Mouse (Mus musculus): ENCODE measurements at regions not wholly inside any gene's neighbourhood (a gene's known extent, or its start where the extent isn't known, plus 50 kb on each side); places are given as distances from the start of the nearest gene placed in this dataset.

GRCm38 (mm10) chr14:79929451-79929850, 54.4 kb upstream of the Olfm4 start:
- WGBS: 75% methylated on average over 3 of the region's 3 CpGs

GRCm38 (mm10) chr14:79927161-79927560, 56.7 kb upstream of the Olfm4 start:
- Histone ChIP-seq H3K4me3 (ENCODE audit: low read length) (no peak overlapping the region), H3K4me2 (ENCODE audit: low read depth, low read length) (no peak overlapping the region), H3K9ac (ENCODE audit: low read length) (no peak overlapping the region), H3K9me3 (ENCODE audit: control insufficient read depth, low read length) (peaks cover 4% of the 10 kb centered on the region; the same call in 1 of the 2 replicates), H3K36me3 (ENCODE audit: control insufficient read depth, insufficient read depth, low read length) (no peaks in the 10 kb centered on the region), H3K27ac (ENCODE audit: low read length) (no peak overlapping the region), H3K4me1 (replicated peaks; ENCODE audit: control insufficient read depth, insufficient read depth, low read length) (no peaks in the 10 kb centered on the region), H3K27me3 (ENCODE audit: control insufficient read depth, insufficient read depth, low read depth, low read length) (no peaks in the 10 kb centered on the region)
- ATAC-seq (ENCODE audit: low read depth): no peak
- WGBS: 73% methylated on average over 1 of the region's 1 CpGs

More at GRCm38 (mm10) chr14:79929451-79929850, 54.4 kb upstream of the Olfm4 start:
- Histone ChIP-seq H3K4me1 (replicated peaks; ENCODE audit: control insufficient read depth, insufficient read depth, low read length) (no peaks in the 10 kb centered on the region), H3K36me3 (ENCODE audit: control insufficient read depth, insufficient read depth, low read length) (no peaks in the 10 kb centered on the region), H3K9ac (ENCODE audit: low read length) (no peak overlapping the region), H3K4me2 (ENCODE audit: low read depth, low read length) (no peak overlapping the region), H3K4me3 (ENCODE audit: low read length) (no peak overlapping the region), H3K27ac (ENCODE audit: low read length) (no peak overlapping the region), H3K27me3 (ENCODE audit: control insufficient read depth, insufficient read depth, low read depth, low read length) (no peaks in the 10 kb centered on the region), H3K9me3 (ENCODE audit: control insufficient read depth, low read length) (peaks cover 4% of the 10 kb centered on the region; the same call in 1 of the 2 replicates)
- ATAC-seq (ENCODE audit: low read depth): no peak

- no peaks in the 10 kb centered on the region for H3K36me3 ChIP-seq (ENCODE audit: control insufficient read depth, insufficient read depth, low read length)
- WGBS: 55% methylated on average over 9 of the region's 9 CpGs
- H3K9ac ChIP-seq (ENCODE audit: low read length): no peak overlapping the region
- H3K9me3 ChIP-seq (ENCODE audit: control insufficient read depth, low read length): no peaks in the 10 kb centered on the region
- no peak overlapping the region for H3K27ac ChIP-seq (ENCODE audit: low read length)
- H3K4me3 ChIP-seq (ENCODE audit: low read length): no peak overlapping the region
- H3K4me1 ChIP-seq (replicated peaks; ENCODE audit: control insufficient read depth, insufficient read depth, low read length): no peaks in the 10 kb centered on the region
- no peak overlapping the region for H3K4me2 ChIP-seq (ENCODE audit: low read depth, low read length)
- no peak for ATAC-seq (ENCODE audit: low read depth)
- H3K27me3 ChIP-seq (ENCODE audit: control insufficient read depth, insufficient read depth, low read depth, low read length): no peaks in the 10 kb centered on the region
Observed at GRCm38 (mm10) chr14:79916960-79917848, 66.7 kb upstream of the Olfm4 start.

DNA sequence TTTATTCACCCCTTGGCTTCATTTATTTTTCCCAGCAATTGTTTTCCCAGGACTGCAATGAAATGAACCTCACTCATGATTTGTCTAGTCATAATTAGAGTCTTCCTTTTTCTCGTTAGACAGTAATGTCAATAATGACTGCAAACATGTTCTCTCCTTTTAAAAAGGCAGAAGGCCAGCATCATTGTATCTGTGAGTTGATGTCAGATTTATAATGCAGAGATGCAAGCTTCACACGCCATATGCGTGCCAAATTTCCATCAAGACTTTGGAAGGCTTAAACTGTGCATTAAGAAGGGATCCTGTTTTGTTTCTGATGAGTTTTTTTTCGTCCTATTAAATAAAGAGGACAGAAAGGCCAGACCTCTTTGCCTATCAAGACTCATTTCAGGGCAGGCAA, 68.9 kb upstream of the Olfm4 start:
- Histone ChIP-seq H3K36me3 (ENCODE audit: control insufficient read depth, insufficient read depth, low read length) (no peaks in the 10 kb centered on the region), H3K4me3 (ENCODE audit: low read length) (no peak overlapping the region), H3K4me1 (replicated peaks; ENCODE audit: control insufficient read depth, insufficient read depth, low read length) (no peaks in the 10 kb centered on the region), H3K9ac (ENCODE audit: low read length) (no peak overlapping the region), H3K9me3 (ENCODE audit: control insufficient read depth, low read length) (no peaks in the 10 kb centered on the region), H3K27me3 (ENCODE audit: control insufficient read depth, insufficient read depth, low read depth, low read length) (no peaks in the 10 kb centered on the region), H3K27ac (ENCODE audit: low read length) (no peak overlapping the region), H3K4me2 (ENCODE audit: low read depth, low read length) (no peak overlapping the region)
- no peak for ATAC-seq (ENCODE audit: low read depth)
- WGBS: 63% methylated on average over 4 of the region's 4 CpGs

- no peaks in the 10 kb centered on the region for H3K36me3 ChIP-seq (ENCODE audit: control insufficient read depth, insufficient read depth, low read length)
- no peaks in the 10 kb centered on the region for H3K27me3 ChIP-seq (ENCODE audit: control insufficient read depth, insufficient read depth, low read depth, low read length)
- ATAC-seq (ENCODE audit: low read depth): no peak
- H3K4me3 ChIP-seq (ENCODE audit: low read length): no peak overlapping the region
- no peak overlapping the region for H3K9ac ChIP-seq (ENCODE audit: low read length)
- H3K9me3 ChIP-seq (ENCODE audit: control insufficient read depth, low read length): no peaks in the 10 kb centered on the region
- no peak overlapping the region for H3K27ac ChIP-seq (ENCODE audit: low read length)
- no peaks in the 10 kb centered on the region for H3K4me1 ChIP-seq (replicated peaks; ENCODE audit: control insufficient read depth, insufficient read depth, low read length)
- no peak overlapping the region for H3K4me2 ChIP-seq (ENCODE audit: low read depth, low read length)
Observed at GRCm38 (mm10) chr14:79913315-79913714, 70.6 kb upstream of the Olfm4 start.

DNA sequence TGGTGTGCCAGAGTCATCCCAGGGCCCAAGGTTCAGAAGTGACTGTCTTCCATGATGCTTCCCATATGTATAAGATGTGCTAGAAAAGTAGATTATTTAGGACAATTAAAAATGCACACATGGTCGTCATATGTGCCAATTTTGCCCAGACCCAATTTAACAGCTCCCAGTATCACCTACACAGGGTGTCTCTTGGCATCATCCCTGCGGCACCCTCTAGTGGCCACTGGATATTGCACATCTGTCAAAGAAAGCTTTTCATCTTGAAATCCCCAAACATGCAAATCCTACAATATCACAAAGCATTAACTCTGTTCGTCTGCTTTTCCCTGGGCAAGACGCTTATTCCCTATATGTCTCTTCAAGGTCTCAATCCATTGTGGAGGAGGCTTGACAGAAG, 71.3 kb upstream of the Olfm4 start:
- no peak overlapping the region for H3K4me3 ChIP-seq (ENCODE audit: low read length)
- WGBS: 39% methylated on average over 4 of the region's 4 CpGs
- no peaks in the 10 kb centered on the region for H3K27me3 ChIP-seq (ENCODE audit: control insufficient read depth, insufficient read depth, low read depth, low read length)
- no peak overlapping the region for H3K27ac ChIP-seq (ENCODE audit: low read length)
- H3K4me2 ChIP-seq (ENCODE audit: low read depth, low read length): no peak overlapping the region
- H3K36me3 ChIP-seq (ENCODE audit: control insufficient read depth, insufficient read depth, low read length): no peaks in the 10 kb centered on the region
- no peaks in the 10 kb centered on the region for H3K9me3 ChIP-seq (ENCODE audit: control insufficient read depth, low read length)
- H3K9ac ChIP-seq (ENCODE audit: low read length): no peak overlapping the region
- no peaks in the 10 kb centered on the region for H3K4me1 ChIP-seq (replicated peaks; ENCODE audit: control insufficient read depth, insufficient read depth, low read length)
- no peak for ATAC-seq (ENCODE audit: low read depth)

- Histone ChIP-seq H3K36me3 (ENCODE audit: control insufficient read depth, insufficient read depth, low read length) (no peaks in the 10 kb centered on the region), H3K4me3 (ENCODE audit: low read length) (no peak overlapping the region), H3K27me3 (ENCODE audit: control insufficient read depth, insufficient read depth, low read depth, low read length) (no peaks in the 10 kb centered on the region), H3K4me1 (replicated peaks; ENCODE audit: control insufficient read depth, insufficient read depth, low read length) (no peaks in the 10 kb centered on the region), H3K9ac (ENCODE audit: low read length) (no peak overlapping the region), H3K4me2 (ENCODE audit: low read depth, low read length) (no peak overlapping the region), H3K27ac (ENCODE audit: low read length) (no peak overlapping the region), H3K9me3 (ENCODE audit: control insufficient read depth, low read length) (no peaks in the 10 kb centered on the region)
- no peak for ATAC-seq (ENCODE audit: low read depth)
- 55% methylated on average over 4 of the region's 4 CpGs for WGBS
Observed at GRCm38 (mm10) chr14:79907761-79908160, 76.1 kb upstream of the Olfm4 start.

- H3K4me3 ChIP-seq (ENCODE audit: low read length): no peak overlapping the region
- H3K27me3 ChIP-seq (ENCODE audit: control insufficient read depth, insufficient read depth, low read depth, low read length): no peaks in the 10 kb centered on the region
- 78% methylated on average over 2 of the region's 2 CpGs for WGBS
- H3K9ac ChIP-seq (ENCODE audit: low read length): no peak overlapping the region
- H3K36me3 ChIP-seq (ENCODE audit: control insufficient read depth, insufficient read depth, low read length): no peaks in the 10 kb centered on the region
- no peak overlapping the region for H3K4me2 ChIP-seq (ENCODE audit: low read depth, low read length)
- ATAC-seq (ENCODE audit: low read depth): no peak
- H3K9me3 ChIP-seq (ENCODE audit: control insufficient read depth, low read length): no peaks in the 10 kb centered on the region
- H3K4me1 ChIP-seq (replicated peaks; ENCODE audit: control insufficient read depth, insufficient read depth, low read length): no peaks in the 10 kb centered on the region
- H3K27ac ChIP-seq (ENCODE audit: low read length): no peak overlapping the region
Observed at GRCm38 (mm10) chr14:79905574-79905973, 78.3 kb upstream of the Olfm4 start.

DNA sequence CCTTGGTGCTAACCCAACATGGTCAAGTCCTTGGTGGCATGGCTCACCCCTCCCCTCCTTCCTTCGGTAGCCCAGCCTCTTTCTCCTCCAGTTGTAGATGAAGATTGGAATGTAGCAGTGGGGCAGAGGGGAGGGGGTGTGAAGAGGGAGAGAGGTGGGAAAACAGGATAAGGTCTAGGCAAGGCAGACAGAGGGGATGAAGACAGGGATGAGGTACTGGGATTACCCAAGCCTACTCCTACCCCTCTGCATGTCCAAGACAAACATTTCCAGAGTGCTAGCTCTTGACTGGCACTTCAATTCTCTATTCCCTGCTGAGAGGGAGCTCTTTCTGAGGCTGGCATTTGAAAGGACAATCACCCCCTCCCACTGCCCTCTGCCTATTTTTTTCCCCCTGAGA, 81.5 kb upstream of the Olfm4 start:
- Histone ChIP-seq H3K27ac (ENCODE audit: low read length) (no peak overlapping the region), H3K4me2 (ENCODE audit: low read depth, low read length) (no peak overlapping the region), H3K4me1 (replicated peaks; ENCODE audit: control insufficient read depth, insufficient read depth, low read length) (no peaks in the 10 kb centered on the region), H3K36me3 (ENCODE audit: control insufficient read depth, insufficient read depth, low read length) (no peaks in the 10 kb centered on the region), H3K4me3 (ENCODE audit: low read length) (no peak overlapping the region), H3K9me3 (ENCODE audit: control insufficient read depth, low read length) (no peaks in the 10 kb centered on the region), H3K9ac (ENCODE audit: low read length) (no peak overlapping the region), H3K27me3 (ENCODE audit: control insufficient read depth, insufficient read depth, low read depth, low read length) (no peaks in the 10 kb centered on the region)
- peak; percentile 56; the same call in 1 of the 2 replicates for ATAC-seq (ENCODE audit: low read depth)
- WGBS: 8% methylated on average over 1 of the region's 1 CpGs

Data from lung, embryonic 16.5 days (tissue).